Mouse (Mus musculus) erythroid progenitor cell, adult 5-6 weeks (primary cell): ENCODE measurements around the gene Gm4707. TPM values are rescaled to one million over a fixed set of nuclear protein-coding genes. Genes with fewer than 3 reads are reported as not detected.
"Not testable (repeated sequence)": the region's sequence is repeated elsewhere in the genome, so short reads cannot be mapped to it uniquely, and the experiment has no call there.

Source experiments
- ATAC-seq: replicated peaks from 2 replicates; pipeline ENCODE4 v1.8.0; 2016; ENCODE audit warnings: moderate number of reproducible peaks, mild to moderate bottlenecking, moderate TSS enrichment, inconsistent platforms; ENCODE audit not compliant: poor library complexity, low FRiP score, severe bottlenecking
- total RNA-seq, 2 experiments: library from RNA; stranded (forward) in 1 of 2; stranded (reverse) in 1 of 2; fragments of 150-400 nt in 1 of 2; fragments of 186-747, 209-891 nt in 1 of 2; gene quantifications; 2 replicates each; pipeline versions ENCODE4 v1.2.3 to v1.2.4; 2015 to 2017; ENCODE audit warnings: low replicate concordance in 2 of 2

Gene Gm4707
- total RNA-seq, 2 experiments from 2014 or later = 5.4 to 11.9 TPM

DNA sequence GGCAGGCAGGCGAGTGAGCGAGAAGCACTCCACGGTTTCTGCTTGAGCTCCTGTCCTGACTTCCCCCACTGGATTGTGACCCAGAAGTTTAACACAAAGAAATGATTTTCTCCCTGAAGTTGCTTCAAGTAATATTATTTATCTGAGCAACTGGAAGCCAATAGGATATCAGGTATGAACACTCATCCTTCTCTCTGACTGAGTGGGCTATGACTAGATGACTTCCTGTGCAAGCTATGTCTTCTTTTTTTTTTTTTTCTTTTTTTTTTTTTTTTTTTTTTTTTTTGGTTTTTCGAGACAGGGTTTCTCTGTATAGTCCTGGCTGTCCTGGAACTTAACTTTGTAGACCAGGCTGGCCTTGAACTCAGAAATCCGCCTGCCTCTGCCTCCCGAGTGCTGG is 2.4 kb downstream of the Gm4707 start:
- not testable (repeated sequence) for ATAC-seq

DNA sequence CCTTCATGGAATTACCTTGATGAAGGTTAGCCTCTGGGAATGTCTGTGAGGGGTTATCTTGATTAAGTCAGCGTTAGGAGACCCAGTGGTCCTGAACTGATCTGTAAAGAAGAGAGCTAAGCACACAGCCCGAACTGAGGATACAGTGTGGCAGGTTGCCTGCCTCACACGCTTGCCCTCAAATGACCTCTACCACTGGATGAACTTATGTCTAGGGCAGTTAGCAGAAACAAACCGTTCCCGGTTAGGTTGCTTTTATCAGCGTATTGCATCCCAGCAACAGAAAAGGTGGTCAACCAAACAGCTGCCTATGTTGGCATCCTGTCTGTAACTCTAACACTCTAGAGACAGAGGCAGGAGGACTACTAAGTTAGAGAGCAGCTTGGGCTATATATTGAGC is 14.5 kb downstream of the Gm4707 start:
- ATAC-seq = no peak

DNA sequence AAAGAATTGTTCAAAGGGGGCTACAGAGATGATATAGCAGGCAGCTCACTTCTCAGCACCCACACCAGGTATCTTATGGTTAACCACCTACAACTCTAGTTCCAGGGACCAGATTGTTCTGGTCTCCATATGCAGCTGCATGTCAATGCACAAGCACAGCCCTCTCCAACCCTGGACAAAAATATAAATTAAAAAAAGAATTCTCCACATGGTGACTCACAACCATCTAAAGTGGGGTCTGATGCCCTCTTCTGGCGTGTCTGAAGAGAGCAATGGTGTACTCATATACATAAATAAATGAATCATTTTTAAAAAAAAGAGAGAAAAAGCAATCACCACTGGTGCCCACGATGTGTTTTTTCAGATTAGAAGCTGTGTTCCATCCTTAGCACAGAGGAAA is 15.0 kb downstream of the Gm4707 start:
- ATAC-seq = no peak

DNA sequence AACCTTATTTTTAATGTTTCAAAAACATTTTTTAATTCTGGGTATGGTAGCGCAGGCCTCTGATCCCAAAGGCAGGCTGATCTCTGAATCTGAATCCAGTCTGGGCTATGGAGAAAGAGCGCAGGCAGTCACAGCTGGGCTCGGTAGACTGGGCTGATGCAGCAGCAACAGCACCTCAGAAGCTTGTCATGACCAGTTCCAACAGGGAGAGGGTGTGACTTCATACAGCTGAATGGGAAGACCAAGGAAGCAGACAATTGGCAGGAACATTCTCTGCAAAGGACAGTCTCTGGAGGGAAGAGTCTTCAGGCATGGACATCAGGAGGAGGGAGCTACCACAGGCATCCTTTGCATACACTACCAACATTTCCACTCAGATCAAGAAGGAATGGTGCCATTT is 15.6 kb downstream of the Gm4707 start:
- no peak for ATAC-seq

DNA sequence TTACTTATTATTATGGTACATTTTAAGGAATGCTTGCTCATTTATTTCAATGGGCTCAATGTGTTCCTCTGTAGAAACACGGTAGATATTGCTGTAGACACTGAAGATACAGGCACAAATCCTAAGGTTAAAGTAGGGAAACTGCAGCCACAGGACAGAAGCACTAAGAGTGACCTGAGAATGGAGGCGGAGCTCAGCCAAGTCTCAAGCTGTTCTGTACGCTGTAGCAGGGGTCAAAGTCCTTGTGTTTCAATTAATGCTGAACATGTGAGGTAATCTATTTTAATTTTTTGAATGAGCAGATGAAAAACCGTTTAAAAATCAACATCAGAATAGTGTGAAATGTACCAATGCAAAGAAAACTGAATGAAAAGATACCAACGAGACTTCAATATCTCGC is 16.4 kb downstream of the Gm4707 start:
- no peak for ATAC-seq

DNA sequence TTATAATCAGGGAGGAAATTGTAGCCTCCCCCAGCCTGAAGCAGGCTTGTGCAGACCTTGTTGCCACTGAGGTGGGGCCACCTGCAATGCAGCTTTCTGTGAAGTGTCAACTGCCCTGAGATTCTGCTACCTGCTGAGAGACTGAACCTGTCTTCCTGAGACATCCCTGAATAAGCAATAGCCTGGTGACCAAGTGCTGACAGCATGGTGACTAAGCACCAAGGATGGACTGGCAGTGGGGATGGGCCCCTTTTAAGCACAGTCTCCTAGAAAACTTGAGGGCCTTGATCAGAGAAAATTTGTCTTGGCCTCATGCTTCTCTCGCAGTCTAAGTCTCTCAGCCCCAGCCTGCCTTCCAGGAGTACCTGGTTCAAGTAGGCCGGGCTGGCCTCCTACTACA is 37.2 kb downstream of the Gm4707 start:
- not testable (repeated sequence) for ATAC-seq

DNA sequence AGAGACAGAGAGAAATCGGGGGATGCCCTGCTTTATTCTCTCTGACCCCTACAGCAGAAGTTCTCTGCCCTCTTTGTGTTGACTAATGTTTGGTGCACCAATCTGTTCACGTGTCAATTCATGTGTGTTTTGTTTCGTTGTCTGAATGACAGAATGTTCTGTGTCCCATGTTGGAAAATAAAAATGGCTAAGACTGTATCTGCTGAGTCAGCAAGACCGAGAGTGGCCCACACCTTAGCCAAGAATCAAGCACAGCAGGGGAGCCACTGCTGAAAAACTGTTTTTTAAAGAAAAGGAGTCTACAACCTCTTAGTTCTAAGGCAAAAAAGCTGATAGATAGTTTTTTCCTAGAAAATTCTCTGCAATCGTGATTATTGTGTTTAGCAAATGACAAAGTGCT is 40.3 kb downstream of the Gm4707 start:
- ATAC-seq = not testable (repeated sequence)

DNA sequence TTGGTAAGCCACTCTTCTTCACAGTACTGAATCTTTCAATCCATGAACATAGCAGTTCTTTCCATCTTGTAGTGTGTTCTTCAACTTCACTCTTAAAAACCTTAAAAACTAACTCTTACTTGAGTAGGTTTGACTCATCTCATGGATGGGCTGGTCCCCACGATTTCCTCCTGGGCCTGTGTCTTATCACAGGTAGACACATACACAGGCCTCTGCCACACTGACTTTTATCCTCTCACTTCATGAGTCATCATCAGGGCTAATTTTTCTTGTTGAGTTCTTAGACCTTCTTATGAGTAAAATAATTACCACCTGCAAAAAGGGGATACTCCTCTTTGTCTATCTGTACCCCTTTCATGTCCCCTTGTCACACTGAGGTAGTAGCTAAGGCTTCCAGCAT is 42.7 kb downstream of the Gm4707 start:
- no peak for ATAC-seq

Other genes starting within 250 kb of the Gm4707 start
- 98.7 and 158 TPM in 2 replicates for gene Emilin2, start 147.9 kb downstream of the Gm4707 start, total RNA-seq (2015; ENCODE audit: low replicate concordance)
- gene Emilin2, start 147.9 kb downstream of the Gm4707 start, total RNA-seq (2017; ENCODE audit: low replicate concordance) = 88.5 and 131 TPM in 2 replicates
- 152 and 306 TPM in 2 replicates for gene Smchd1, start 15.4 kb upstream of the Gm4707 start, total RNA-seq (2015; ENCODE audit: low replicate concordance)
- 174 and 214 TPM in 2 replicates for gene Smchd1, start 15.4 kb upstream of the Gm4707 start, total RNA-seq (2017; ENCODE audit: low replicate concordance)
- 208 and 220 TPM in 2 replicates for gene Ndc80, start 66.9 kb upstream of the Gm4707 start, total RNA-seq (2015; ENCODE audit: low replicate concordance)
- 322 and 338 TPM in 2 replicates for gene Ndc80, start 66.9 kb upstream of the Gm4707 start, total RNA-seq (2017; ENCODE audit: low replicate concordance)
- gene Spdya, start 92.1 kb upstream of the Gm4707 start, total RNA-seq (2015; ENCODE audit: low replicate concordance) = not detected in 2 replicates
- gene Spdya, start 92.1 kb upstream of the Gm4707 start, total RNA-seq (2017; ENCODE audit: low replicate concordance) = not detected in 2 replicates
- 29.9 and 44.9 TPM in 2 replicates for gene Wdr43, start 156.0 kb upstream of the Gm4707 start, total RNA-seq (2015; ENCODE audit: low replicate concordance)
- 28.5 and 45.3 TPM in 2 replicates for gene Wdr43, start 156.0 kb upstream of the Gm4707 start, total RNA-seq (2017; ENCODE audit: low replicate concordance)
- gene Togaram2, start 213.3 kb upstream of the Gm4707 start, total RNA-seq (2015; ENCODE audit: low replicate concordance) = not detected in 2 replicates
- gene Togaram2, start 213.3 kb upstream of the Gm4707 start, total RNA-seq (2017; ENCODE audit: low replicate concordance) = not detected in 2 replicates